In genomic region chr7:66434453-66434935, GRCm38 (mm10) we compare ENCODE assay signal across 8 mouse cellular contexts. TPM values are rescaled to one million over a fixed set of nuclear protein-coding genes. Genes with fewer than 3 reads are reported as not detected.
A peak's percentile ranks its signal among the peaks of the same experiment; 100 is the strongest.
DNase-seq lines count a peak whose midpoint lies in the region; ATAC-seq and TF ChIP-seq lines count a peak whose summit lies in the region.

No protein-coding gene starts in this region.

- no peak overlapping the region for H3K4me2 ChIP-seq in liver, embryonic 11.5 days
- no peak overlapping the region for H3K4me2 ChIP-seq in forebrain, embryonic 14.5 days (ENCODE audit: low read length)
- H3K4me2 ChIP-seq in intestine, embryonic 15.5 days (replicated peaks): no peak overlapping the region
- H3K4me2 ChIP-seq in midbrain, postnatal 0 days (ENCODE audit: low read depth, low read length, poor library complexity, severe bottlenecking): no peak overlapping the region
- H3K4me2 ChIP-seq in stomach, embryonic 16.5 days (ENCODE audit: low read depth, low read length): no peak overlapping the region

- no peaks in the 10 kb centered on the region for H3K4me1 ChIP-seq in liver, embryonic 11.5 days (replicated peaks; ENCODE audit: control insufficient read depth, insufficient read depth, low read length)
- H3K4me1 ChIP-seq in forebrain, embryonic 14.5 days (ENCODE audit: control insufficient read depth, insufficient read depth, low read length): no peaks in the 10 kb centered on the region
- no peaks in the 10 kb centered on the region; the same call in 1 of the 2 replicates for H3K4me1 ChIP-seq in intestine, embryonic 15.5 days (replicated peaks)
- H3K4me1 ChIP-seq in midbrain, postnatal 0 days (ENCODE audit: insufficient read depth, low read length): no peaks in the 10 kb centered on the region
- H3K4me1 ChIP-seq in stomach, embryonic 16.5 days (ENCODE audit: control insufficient read depth, insufficient read depth, low read length): no peaks in the 10 kb centered on the region; the same call in 1 of the 2 replicates

- intact Hi-C loops in left cerebral cortex, postnatal 10 days (cut with DNase I): no loop called here

- TF ChIP-seq CTCF in midbrain, postnatal 0 days (IDR thresholded peaks at IDR 0.05): peak; percentile 95

- no peak overlapping the region for H3K4me3 ChIP-seq in liver, embryonic 11.5 days (ENCODE audit: low read depth, low read length)
- H3K4me3 ChIP-seq in forebrain, embryonic 14.5 days (ENCODE audit: low read depth, low read length): no peak overlapping the region
- H3K4me3 ChIP-seq in intestine, embryonic 15.5 days (replicated peaks): no peak overlapping the region
- H3K4me3 ChIP-seq in midbrain, postnatal 0 days (ENCODE audit: low read depth, low read length): no peak overlapping the region
- H3K4me3 ChIP-seq in stomach, embryonic 16.5 days (replicated peaks; ENCODE audit: low read length): no peak overlapping the region

- peaks cover 6% of the 10 kb centered on the region for H3K27me3 ChIP-seq in liver, embryonic 11.5 days (replicated peaks; ENCODE audit: control insufficient read depth, insufficient read depth, low read length)
- H3K27me3 ChIP-seq in forebrain, embryonic 14.5 days (replicated peaks; ENCODE audit: control insufficient read depth, insufficient read depth, low read length): 0 out of 2 replicates have a peak, but pooled peaks cover 4% of the 10 kb centered on the region
- H3K27me3 ChIP-seq in intestine, embryonic 15.5 days (replicated peaks): no peaks in the 10 kb centered on the region
- H3K27me3 ChIP-seq in midbrain, postnatal 0 days (ENCODE audit: insufficient read depth, low read length): no peaks in the 10 kb centered on the region; the same call in none of the 2 replicates
- H3K27me3 ChIP-seq in stomach, embryonic 16.5 days (ENCODE audit: control insufficient read depth, insufficient read depth, low read length): no peaks in the 10 kb centered on the region

- H3K9ac ChIP-seq in liver, embryonic 11.5 days (ENCODE audit: low read depth, low read length): no peak overlapping the region
- no peak overlapping the region for H3K9ac ChIP-seq in forebrain, embryonic 14.5 days (ENCODE audit: low read length)
- H3K9ac ChIP-seq in intestine, embryonic 15.5 days: no peak overlapping the region
- H3K9ac ChIP-seq in midbrain, postnatal 0 days (replicated peaks; ENCODE audit: low read length, poor library complexity, severe bottlenecking): no peak overlapping the region
- no peak overlapping the region for H3K9ac ChIP-seq in stomach, embryonic 16.5 days (ENCODE audit: low read length)

- WGBS in liver, embryonic 11.5 days: 46% methylated on average over 10 of the region's 10 CpGs
- 48% methylated on average over 10 of the region's 10 CpGs for WGBS in forebrain, embryonic 14.5 days
- WGBS in intestine, embryonic 15.5 days: 30% methylated on average over 10 of the region's 10 CpGs
- WGBS in midbrain, postnatal 0 days: 46% methylated on average over 10 of the region's 10 CpGs
- WGBS in stomach, embryonic 16.5 days: 30% methylated on average over 10 of the region's 10 CpGs

- DNase-seq in liver: peak; percentile 61
- no peak for DNase-seq in liver, embryonic 11.5 days (ENCODE audit: low spot score)
- peak; percentile 37 for DNase-seq in c-Kit-positive CD71-negative TER-119-negative erythroid progenitor cells, embryonic 14.5 days (ENCODE audit: low read depth)
- DNase-seq in forebrain, embryonic 14.5 days (ENCODE audit: low spot score): peak; percentile 80
- DNase-seq in left cerebral cortex, postnatal 10 days (ENCODE audit: extremely low spot score in 1 of 2, low spot score in 2 of 2): peak; percentile 59 to 66
- peak; percentile 54 for DNase-seq in midbrain, postnatal 0 days (ENCODE audit: low spot score)

- ATAC-seq in liver, embryonic 11.5 days (replicated peaks; ENCODE audit: low FRiP score): no peak
- ATAC-seq in forebrain, embryonic 14.5 days: peak; percentile 57
- ATAC-seq in intestine, embryonic 15.5 days: peak; percentile 71
- ATAC-seq in midbrain, postnatal 0 days (ENCODE audit: low FRiP score): no peak
- peak; percentile 46; the same call in 1 of the 2 replicates for ATAC-seq in stomach, embryonic 16.5 days (ENCODE audit: insufficient read depth, low FRiP score)

- H3K36me3 ChIP-seq in liver, embryonic 11.5 days (ENCODE audit: control insufficient read depth, insufficient read depth, low read length): no peaks in the 10 kb centered on the region
- H3K36me3 ChIP-seq in forebrain, embryonic 14.5 days (ENCODE audit: control insufficient read depth, insufficient read depth, low read length): no peaks in the 10 kb centered on the region
- no peaks in the 10 kb centered on the region for H3K36me3 ChIP-seq in intestine, embryonic 15.5 days
- no peaks in the 10 kb centered on the region for H3K36me3 ChIP-seq in midbrain, postnatal 0 days (ENCODE audit: insufficient read depth, low read length)
- H3K36me3 ChIP-seq in stomach, embryonic 16.5 days (ENCODE audit: control insufficient read depth, insufficient read depth, low read length): no peaks in the 10 kb centered on the region

- no peaks in the 10 kb centered on the region for H3K9me3 ChIP-seq in liver, embryonic 11.5 days (ENCODE audit: control insufficient read depth, low read length)
- H3K9me3 ChIP-seq in forebrain, embryonic 14.5 days (replicated peaks; ENCODE audit: control insufficient read depth, low read length): no peaks in the 10 kb centered on the region
- H3K9me3 ChIP-seq in intestine, embryonic 15.5 days: no peaks in the 10 kb centered on the region
- H3K9me3 ChIP-seq in midbrain, postnatal 0 days (ENCODE audit: low read length): no peaks in the 10 kb centered on the region
- H3K9me3 ChIP-seq in stomach, embryonic 16.5 days (replicated peaks; ENCODE audit: control insufficient read depth, low read length): no peaks in the 10 kb centered on the region

- H3K27ac ChIP-seq in liver, embryonic 11.5 days (ENCODE audit: low read depth, low read length): no peak overlapping the region
- H3K27ac ChIP-seq in forebrain, embryonic 14.5 days (ENCODE audit: low read depth, low read length): no peak overlapping the region
- no peak overlapping the region for H3K27ac ChIP-seq in intestine, embryonic 15.5 days
- H3K27ac ChIP-seq in midbrain, postnatal 0 days (ENCODE audit: low read depth, low read length): no peak overlapping the region
- H3K27ac ChIP-seq in stomach, embryonic 16.5 days (ENCODE audit: low read length): no peak overlapping the region

RNA-seq across cellular contexts. Expression of gene Aldh1a3, which starts 7.2 kb away (rescaled TPM):
- 2.9 TPM in 2 replicates for polyA plus RNA-seq in liver, embryonic 11.5 days (2014; fragmentation: Nextera tagmentation; extraction: Ambion mirVana)
- 5.4 and 6.0 TPM in 2 replicates for polyA plus RNA-seq in forebrain, embryonic 14.5 days (2014; fragmentation: Nextera tagmentation; extraction: Ambion mirVana)
- polyA plus RNA-seq in intestine, embryonic 15.5 days (2015; fragmentation: Nextera tagmentation; extraction: Ambion mirVana): 16.9 and 17.6 TPM in 2 replicates
- total RNA-seq in left cerebral cortex, postnatal 10 days (2021): 1 to 10 TPM; 2.4 to 5.5 TPM
- total RNA-seq in midbrain, postnatal 0 days (2014; rRNA removed): 0.85 and 1.5 TPM in 2 replicates
- polyA plus RNA-seq in midbrain, postnatal 0 days (2015; fragmentation: Nextera tagmentation; extraction: Ambion mirVana): 0.59 and 1.1 TPM in 2 replicates
- 12.9 and 14.5 TPM in 2 replicates for polyA plus RNA-seq in stomach, embryonic 16.5 days (2015; fragmentation: Nextera tagmentation; extraction: Ambion mirVana)

RNA-seq across cellular contexts. Expression of gene Lrrk1, which starts 46.3 kb away (rescaled TPM):
- 8.9 and 9.3 TPM in 2 replicates for polyA plus RNA-seq in liver, embryonic 11.5 days (2014; fragmentation: Nextera tagmentation; extraction: Ambion mirVana)
- polyA plus RNA-seq in forebrain, embryonic 14.5 days (2014; fragmentation: Nextera tagmentation; extraction: Ambion mirVana): 1.7 and 1.9 TPM in 2 replicates
- polyA plus RNA-seq in intestine, embryonic 15.5 days (2015; fragmentation: Nextera tagmentation; extraction: Ambion mirVana): 15.7 and 16.9 TPM in 2 replicates
- 1 to 10 TPM; 3.8 to 4.2 TPM for total RNA-seq in left cerebral cortex, postnatal 10 days (2021)
- total RNA-seq in midbrain, postnatal 0 days (2014; rRNA removed): 3.0 and 3.8 TPM in 2 replicates
- polyA plus RNA-seq in midbrain, postnatal 0 days (2015; fragmentation: Nextera tagmentation; extraction: Ambion mirVana): 2.1 and 2.2 TPM in 2 replicates
- polyA plus RNA-seq in stomach, embryonic 16.5 days (2015; fragmentation: Nextera tagmentation; extraction: Ambion mirVana): 19.5 and 21.4 TPM in 2 replicates

Comparison
In these comparisons a context has a peak if more than half of its experiments do, and no peak if none do; other contexts are left out.
1. ATAC-seq: peak in forebrain, embryonic 14.5 days (single experiment), intestine, embryonic 15.5 days (single experiment) and stomach, embryonic 16.5 days (single experiment); none in liver, embryonic 11.5 days (single experiment) and midbrain, postnatal 0 days (single experiment).